Comparison of ENCODE assay signal across 13 mouse cellular contexts in the genomic region with DNA sequence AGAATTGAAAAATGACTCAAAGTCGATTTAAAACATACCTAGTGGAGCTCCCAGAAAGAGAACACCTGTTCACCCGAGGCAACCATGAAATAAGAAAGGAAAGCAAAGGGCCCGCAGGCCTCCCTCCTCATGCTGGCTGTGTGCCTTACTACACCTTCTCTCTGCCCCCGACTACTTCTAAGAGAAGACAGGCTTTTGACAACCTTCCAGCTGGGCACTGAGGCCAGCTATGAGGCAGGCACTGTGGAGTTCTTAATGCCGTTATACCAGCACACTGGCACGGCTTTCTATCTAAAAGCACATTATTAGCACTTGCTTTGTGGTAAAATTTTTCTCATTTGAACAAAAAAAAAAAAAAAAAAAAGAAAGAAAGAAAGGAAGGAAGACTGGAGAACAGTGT.
"Had no signal": no experiment of that assay in that cellular context is flagged by ENCODE, and none has a peak within 500 bp of the region (broad histone marks: within the 10 kb centered on the region; RNA-seq: fewer than 3 reads in every experiment).

No protein-coding gene starts in this region.

- ATAC-seq: lung, postnatal 0 days had no signal

- H3K27me3 ChIP-seq: liver, embryonic 15.5 days; megakaryocyte, embryonic 14.5 days had no signal

- DNase-seq: kidney, postnatal 25 days; lung, adult 2 months; right cerebral cortex, postnatal 14 days; thymus, postnatal 4 days had no signal

- H3K4me1 ChIP-seq: limb, embryonic 10.5 days; liver, embryonic 15.5 days; megakaryocyte, embryonic 14.5 days had no signal

- H3K36me3 ChIP-seq: limb, embryonic 10.5 days; liver, embryonic 15.5 days had no signal

- H3K9ac ChIP-seq: liver, embryonic 15.5 days had no signal

- H3K27ac ChIP-seq: left cerebral cortex, adult 2 months; limb, embryonic 10.5 days; liver, embryonic 15.5 days; macrophage; stomach, postnatal 0 days had no signal

- H3K4me3 ChIP-seq: left cerebral cortex, adult 2 months; limb, embryonic 10.5 days; liver, embryonic 15.5 days; megakaryocyte, embryonic 14.5 days had no signal

- H3K9me3 ChIP-seq: limb, embryonic 10.5 days; liver, embryonic 15.5 days had no signal

- H3K4me2 ChIP-seq: liver, embryonic 11.5 days; liver, embryonic 15.5 days; midbrain, embryonic 11.5 days had no signal
